Mouse (Mus musculus): ENCODE measurements around the gene Dlg2. TPM values are rescaled to one million over a fixed set of nuclear protein-coding genes. Genes with fewer than 3 reads are reported as not detected.

Gene Dlg2
- polyA plus RNA-seq, 1 experiment from 2014 or later = 30.0 TPM

DNA sequence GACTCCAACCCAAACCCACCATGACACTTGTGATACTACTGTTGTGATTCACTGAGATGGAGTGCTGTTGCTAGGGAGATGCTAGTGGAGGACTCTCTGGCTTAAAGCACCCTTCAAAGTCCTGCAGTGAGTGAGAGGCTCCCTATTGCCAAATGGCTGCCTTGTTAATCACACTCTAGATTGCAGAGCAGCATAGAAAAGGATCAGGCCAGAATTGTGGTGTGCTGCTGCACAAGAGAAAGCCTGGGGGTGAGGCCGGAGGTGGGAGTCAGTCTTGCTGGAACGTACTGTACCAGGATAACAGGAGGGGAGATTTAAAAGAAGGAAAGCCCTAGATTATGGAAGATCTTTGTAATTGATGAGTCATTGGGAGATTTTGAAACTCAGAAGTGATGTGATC, 1094.5 kb downstream of the Dlg2 start:
- Histone ChIP-seq H3K4me2 (replicated peaks) (no peak overlapping the region), H3K27ac (no peak overlapping the region), H3K4me3 (replicated peaks; ENCODE audit: low read length) (no peak overlapping the region), H3K36me3 (replicated peaks; ENCODE audit: control insufficient read depth, insufficient read depth) (no peaks in the 10 kb centered on the region), H3K9me3 (ENCODE audit: control insufficient read depth, low read length) (no peaks in the 10 kb centered on the region), H3K4me1 (replicated peaks; ENCODE audit: control insufficient read depth, insufficient read depth, low read length) (no peaks in the 10 kb centered on the region), H3K9ac (no peak overlapping the region), H3K27me3 (ENCODE audit: control insufficient read depth, insufficient read depth, low read length) (no peaks in the 10 kb centered on the region)
- DNase-seq (ENCODE audit: low spot score) = no peak
- WGBS = 92% methylated on average over 2 of the region's 2 CpGs
- no peak for ATAC-seq (ENCODE audit: low FRiP score)

DNA sequence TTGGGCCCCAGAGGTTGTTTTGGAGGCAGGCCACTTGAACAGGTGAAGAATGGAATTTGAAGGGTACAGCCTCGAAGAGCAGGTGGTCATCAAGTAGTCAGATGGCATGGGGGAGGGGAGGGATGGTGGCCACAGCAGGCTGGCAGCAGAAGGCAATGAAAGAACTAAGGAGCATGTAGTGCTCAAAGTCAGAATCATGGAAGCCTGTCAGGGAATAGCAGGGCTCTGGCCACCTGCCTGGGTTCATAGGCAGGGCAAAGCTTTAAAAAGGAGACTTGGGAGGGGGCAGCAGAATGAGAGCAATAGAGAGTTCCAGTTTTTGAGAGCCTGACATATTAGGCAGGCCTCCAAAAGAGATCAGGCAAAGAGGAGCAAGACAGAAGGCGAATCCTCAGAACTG, 1096.2 kb downstream of the Dlg2 start:
- DNase-seq (ENCODE audit: low spot score) (no peak), ATAC-seq (ENCODE audit: low FRiP score) (peak; percentile 31; the same call in 1 of the 2 replicates)
- Histone ChIP-seq H3K27me3 (ENCODE audit: control insufficient read depth, insufficient read depth, low read length) (no peaks in the 10 kb centered on the region), H3K4me2 (replicated peaks) (no peak overlapping the region), H3K27ac (no peak overlapping the region), H3K4me3 (replicated peaks; ENCODE audit: low read length) (no peak overlapping the region), H3K9me3 (ENCODE audit: control insufficient read depth, low read length) (no peaks in the 10 kb centered on the region), H3K9ac (no peak overlapping the region), H3K36me3 (replicated peaks; ENCODE audit: control insufficient read depth, insufficient read depth) (no peaks in the 10 kb centered on the region), H3K4me1 (replicated peaks; ENCODE audit: control insufficient read depth, insufficient read depth, low read length) (no peaks in the 10 kb centered on the region)
- 65% methylated on average over 2 of the region's 2 CpGs for WGBS

DNA sequence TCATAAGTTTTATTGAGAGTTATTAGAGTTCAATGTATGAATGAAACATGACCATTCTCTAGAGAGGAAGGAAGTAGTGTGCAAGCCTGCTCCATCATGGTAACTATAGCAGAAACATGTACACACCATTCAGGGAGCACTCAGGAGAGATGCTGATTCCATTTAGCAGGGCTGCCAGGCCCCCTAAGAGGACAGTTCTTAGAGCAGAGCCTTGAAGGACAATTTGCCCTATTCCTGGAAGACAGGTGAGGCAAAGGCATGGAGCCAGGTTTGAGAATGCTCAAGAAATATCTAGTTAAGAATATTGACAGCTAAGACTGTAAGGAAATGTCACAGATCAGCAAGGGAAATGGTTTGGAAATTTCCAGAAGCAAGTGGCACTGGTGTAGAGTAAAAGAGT, 1096.8 kb downstream of the Dlg2 start:
- no peaks in the 10 kb centered on the region for H3K4me1 ChIP-seq (replicated peaks; ENCODE audit: control insufficient read depth, insufficient read depth, low read length)
- no peak overlapping the region for H3K4me3 ChIP-seq (replicated peaks; ENCODE audit: low read length)
- H3K9ac ChIP-seq = no peak overlapping the region
- no peaks in the 10 kb centered on the region for H3K9me3 ChIP-seq (ENCODE audit: control insufficient read depth, low read length)
- H3K27me3 ChIP-seq (ENCODE audit: control insufficient read depth, insufficient read depth, low read length) = no peaks in the 10 kb centered on the region
- no peak overlapping the region for H3K4me2 ChIP-seq (replicated peaks)
- DNase-seq (ENCODE audit: low spot score) (no peak), ATAC-seq (ENCODE audit: low FRiP score) (no peak)
- no peak overlapping the region for H3K27ac ChIP-seq
- no peaks in the 10 kb centered on the region for H3K36me3 ChIP-seq (replicated peaks; ENCODE audit: control insufficient read depth, insufficient read depth)

DNA sequence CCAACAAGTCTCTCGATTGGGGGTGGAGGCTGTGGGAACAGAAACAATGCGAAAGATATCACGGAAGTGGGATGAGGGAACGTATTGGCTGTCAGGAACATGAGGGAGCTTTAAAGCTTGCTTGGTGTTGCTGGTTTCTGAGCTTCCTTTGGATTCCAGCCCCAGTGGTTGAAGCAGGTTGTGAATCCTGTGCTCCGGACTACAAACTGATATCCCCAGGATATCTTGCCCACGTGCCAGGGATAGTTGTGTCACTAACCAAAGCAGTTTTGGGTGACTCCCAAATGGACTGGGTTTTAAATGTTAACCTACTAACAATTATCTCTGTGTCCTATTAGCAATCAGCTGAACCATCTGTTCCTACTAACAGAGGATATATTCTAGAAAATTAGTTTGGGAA, 1099.7 kb downstream of the Dlg2 start:
- Histone ChIP-seq H3K36me3 (replicated peaks; ENCODE audit: control insufficient read depth, insufficient read depth) (no peaks in the 10 kb centered on the region), H3K9me3 (ENCODE audit: control insufficient read depth, low read length) (no peaks in the 10 kb centered on the region), H3K4me2 (replicated peaks) (no peak overlapping the region), H3K4me3 (replicated peaks; ENCODE audit: low read length) (no peak overlapping the region), H3K4me1 (replicated peaks; ENCODE audit: control insufficient read depth, insufficient read depth, low read length) (no peaks in the 10 kb centered on the region), H3K27me3 (ENCODE audit: control insufficient read depth, insufficient read depth, low read length) (no peaks in the 10 kb centered on the region), H3K27ac (no peak overlapping the region), H3K9ac (no peak overlapping the region)
- 88% methylated on average over 6 of the region's 6 CpGs for WGBS
- ATAC-seq (ENCODE audit: low FRiP score) (no peak), DNase-seq (ENCODE audit: low spot score) (no peak)

DNA sequence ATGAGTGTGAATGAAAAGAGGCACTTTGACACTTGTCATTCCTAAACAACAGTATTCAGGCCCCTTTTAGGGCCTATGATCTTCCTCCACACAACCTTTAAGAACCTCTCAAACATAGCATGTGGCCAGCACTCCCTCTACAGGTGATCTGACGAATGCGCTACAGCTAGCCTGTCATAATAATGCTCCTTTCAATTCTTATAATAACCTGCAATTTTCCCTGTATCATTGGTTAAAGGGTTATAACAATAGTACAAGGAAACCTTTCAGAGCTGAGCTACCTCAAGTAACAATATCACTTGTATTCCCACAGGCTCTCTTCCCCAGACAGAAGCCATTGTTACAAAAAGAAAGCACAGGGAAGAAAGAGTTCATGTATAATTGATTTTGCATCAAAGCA, 1105.7 kb downstream of the Dlg2 start:
- Histone ChIP-seq H3K36me3 (replicated peaks; ENCODE audit: control insufficient read depth, insufficient read depth) (no peaks in the 10 kb centered on the region), H3K27me3 (ENCODE audit: control insufficient read depth, insufficient read depth, low read length) (no peaks in the 10 kb centered on the region), H3K27ac (no peak overlapping the region), H3K4me1 (replicated peaks; ENCODE audit: control insufficient read depth, insufficient read depth, low read length) (no peaks in the 10 kb centered on the region), H3K9me3 (ENCODE audit: control insufficient read depth, low read length) (no peaks in the 10 kb centered on the region), H3K4me3 (replicated peaks; ENCODE audit: low read length) (no peak overlapping the region), H3K4me2 (replicated peaks) (no peak overlapping the region), H3K9ac (no peak overlapping the region)
- DNase-seq (ENCODE audit: low spot score) (no peak), ATAC-seq (ENCODE audit: low FRiP score) (no peak)
- WGBS = 75% methylated on average over 2 of the region's 2 CpGs

DNA sequence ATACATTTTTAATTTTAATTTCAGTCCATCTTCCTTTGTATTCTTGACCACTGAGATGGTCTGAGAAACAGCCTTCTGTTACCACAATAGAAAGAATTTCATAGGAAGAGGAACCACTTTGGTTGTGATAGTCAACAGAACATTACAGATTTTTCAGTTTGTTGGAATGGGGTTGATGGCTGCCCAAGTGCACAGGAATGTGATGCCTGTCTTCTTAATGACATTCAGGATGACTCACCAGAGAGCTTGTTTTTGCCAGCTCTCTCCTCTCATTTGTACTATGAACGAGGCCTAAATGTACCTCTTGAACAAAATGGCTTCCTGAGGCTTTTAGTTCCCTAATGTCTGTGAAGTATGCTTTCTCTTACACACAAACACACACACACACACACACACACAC, 1107.1 kb downstream of the Dlg2 start:
- H3K9ac ChIP-seq = no peak overlapping the region
- H3K4me3 ChIP-seq (replicated peaks; ENCODE audit: low read length) = no peak overlapping the region
- WGBS = 73% methylated on average over 1 of the region's 1 CpGs
- no peaks in the 10 kb centered on the region for H3K4me1 ChIP-seq (replicated peaks; ENCODE audit: control insufficient read depth, insufficient read depth, low read length)
- DNase-seq (ENCODE audit: low spot score) (no peak), ATAC-seq (ENCODE audit: low FRiP score) (no peak)
- no peaks in the 10 kb centered on the region for H3K27me3 ChIP-seq (ENCODE audit: control insufficient read depth, insufficient read depth, low read length)
- H3K36me3 ChIP-seq (replicated peaks; ENCODE audit: control insufficient read depth, insufficient read depth) = no peaks in the 10 kb centered on the region
- no peaks in the 10 kb centered on the region for H3K9me3 ChIP-seq (ENCODE audit: control insufficient read depth, low read length)
- H3K27ac ChIP-seq = no peak overlapping the region
- no peak overlapping the region for H3K4me2 ChIP-seq (replicated peaks)

DNA sequence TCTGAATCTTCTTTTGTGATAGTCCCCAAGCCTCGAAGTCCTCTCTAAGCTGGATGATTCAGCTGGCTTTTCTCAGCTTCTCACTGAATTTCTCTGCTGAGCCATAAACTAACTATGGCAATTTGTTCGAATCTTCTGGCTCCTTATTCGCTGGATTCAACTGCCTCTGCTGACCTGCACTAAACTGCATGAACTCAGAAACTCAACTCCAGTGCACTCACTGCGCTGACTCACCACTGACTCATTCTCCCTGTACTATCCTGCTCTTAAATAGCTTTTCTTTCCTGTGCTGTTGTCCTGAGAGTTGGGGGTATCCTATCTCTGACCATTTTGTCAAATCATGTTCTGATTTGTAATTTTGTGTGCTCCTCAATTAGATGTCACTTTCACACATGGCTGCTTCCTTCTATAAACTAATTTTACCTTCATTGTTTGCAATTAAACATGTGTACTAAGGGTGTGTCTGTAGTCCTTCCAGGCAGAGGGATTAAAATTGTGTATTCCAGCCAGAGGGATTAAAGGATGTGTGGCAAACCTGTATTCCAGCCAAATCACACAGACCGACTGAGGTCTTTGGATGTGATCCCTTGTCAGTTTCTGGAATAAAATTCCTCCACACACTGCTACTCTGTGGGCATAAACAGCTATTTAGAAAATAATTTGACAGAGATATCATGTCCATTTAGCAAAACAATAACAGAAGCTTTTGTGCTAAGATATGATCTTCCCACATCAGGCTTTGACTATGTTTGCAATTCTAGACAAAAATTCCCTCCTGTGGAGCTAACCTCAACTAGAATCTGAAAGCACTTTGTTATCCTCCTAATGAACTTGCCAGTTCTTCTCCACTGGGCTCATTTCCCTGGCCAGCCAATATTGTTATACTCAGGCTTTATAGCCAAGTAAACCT, 1115.0 kb downstream of the Dlg2 start:
- no peak overlapping the region for H3K27ac ChIP-seq
- no peaks in the 10 kb centered on the region for H3K36me3 ChIP-seq (replicated peaks; ENCODE audit: control insufficient read depth, insufficient read depth)
- no peak overlapping the region for H3K4me2 ChIP-seq (replicated peaks)
- no peaks in the 10 kb centered on the region for H3K27me3 ChIP-seq (ENCODE audit: control insufficient read depth, insufficient read depth, low read length)
- H3K9ac ChIP-seq = no peak overlapping the region
- no peaks in the 10 kb centered on the region for H3K9me3 ChIP-seq (ENCODE audit: control insufficient read depth, low read length)
- DNase-seq (ENCODE audit: low spot score) (no peak), ATAC-seq (ENCODE audit: low FRiP score) (no peak)
- WGBS = 82% methylated on average over 5 of the region's 5 CpGs
- H3K4me1 ChIP-seq (replicated peaks; ENCODE audit: control insufficient read depth, insufficient read depth, low read length) = no peaks in the 10 kb centered on the region
- no peak overlapping the region for H3K4me3 ChIP-seq (replicated peaks; ENCODE audit: low read length)

DNA sequence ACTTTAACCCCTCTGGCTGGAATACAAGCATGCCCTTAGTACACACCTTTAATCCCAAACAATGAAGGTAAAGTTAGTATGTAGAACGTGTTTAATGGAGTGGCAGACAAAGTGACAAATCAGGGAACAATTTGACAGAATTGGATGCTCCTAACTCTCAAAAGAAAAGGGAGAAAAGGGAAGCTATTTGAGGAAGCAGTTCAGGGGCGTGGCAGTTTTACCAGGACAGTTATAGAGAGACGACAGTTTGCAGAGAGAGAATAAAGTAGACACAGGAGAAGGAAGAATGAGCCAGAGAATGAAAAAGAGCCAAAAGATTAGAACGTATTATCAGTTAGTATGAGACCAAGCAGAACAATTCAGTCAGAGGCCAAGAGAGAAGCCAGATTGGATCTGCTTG, 1122.1 kb downstream of the Dlg2 start:
- DNase-seq (ENCODE audit: low spot score) = no peak
- no peak overlapping the region for H3K9ac ChIP-seq
- H3K4me3 ChIP-seq (replicated peaks; ENCODE audit: low read length) = no peak overlapping the region
- no peak for ATAC-seq (ENCODE audit: low FRiP score)
- H3K27ac ChIP-seq = no peak overlapping the region
- 71% methylated on average over 4 of the region's 4 CpGs for WGBS
- no peaks in the 10 kb centered on the region for H3K9me3 ChIP-seq (ENCODE audit: control insufficient read depth, low read length)
- no peaks in the 10 kb centered on the region for H3K27me3 ChIP-seq (ENCODE audit: control insufficient read depth, insufficient read depth, low read length)
- H3K4me1 ChIP-seq (replicated peaks; ENCODE audit: control insufficient read depth, insufficient read depth, low read length) = peaks cover 4% of the 10 kb centered on the region; the same call in 1 of the 2 replicates
- H3K36me3 ChIP-seq (replicated peaks; ENCODE audit: control insufficient read depth, insufficient read depth) = no peaks in the 10 kb centered on the region
- H3K4me2 ChIP-seq (replicated peaks) = no peak overlapping the region

DNA sequence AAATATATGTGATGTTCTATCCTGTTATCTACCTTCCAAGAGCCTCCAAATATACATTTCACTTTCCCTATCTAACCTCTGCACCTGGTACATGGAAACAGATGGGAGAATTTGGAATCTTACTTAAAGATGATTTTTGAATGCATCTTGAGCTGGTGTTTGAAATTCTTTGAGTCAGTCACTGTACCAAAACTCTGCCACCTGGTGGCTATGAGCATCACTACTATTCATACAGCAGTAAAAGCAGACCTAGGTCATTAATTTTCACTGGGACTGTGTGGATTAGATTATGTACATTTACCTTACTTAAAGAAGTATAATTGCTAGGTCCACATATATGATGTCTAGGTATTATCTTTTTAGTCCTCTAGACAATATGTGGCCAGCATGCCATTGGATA, 1124.8 kb downstream of the Dlg2 start:
- ATAC-seq (ENCODE audit: low FRiP score) (no peak), DNase-seq (ENCODE audit: low spot score) (no peak)
- Histone ChIP-seq H3K4me1 (replicated peaks; ENCODE audit: control insufficient read depth, insufficient read depth, low read length) (peaks cover 4% of the 10 kb centered on the region; the same call in 1 of the 2 replicates), H3K36me3 (replicated peaks; ENCODE audit: control insufficient read depth, insufficient read depth) (no peaks in the 10 kb centered on the region), H3K9ac (no peak overlapping the region), H3K4me3 (replicated peaks; ENCODE audit: low read length) (no peak overlapping the region), H3K4me2 (replicated peaks) (no peak overlapping the region), H3K27me3 (ENCODE audit: control insufficient read depth, insufficient read depth, low read length) (no peaks in the 10 kb centered on the region), H3K9me3 (ENCODE audit: control insufficient read depth, low read length) (no peaks in the 10 kb centered on the region), H3K27ac (no peak overlapping the region)

DNA sequence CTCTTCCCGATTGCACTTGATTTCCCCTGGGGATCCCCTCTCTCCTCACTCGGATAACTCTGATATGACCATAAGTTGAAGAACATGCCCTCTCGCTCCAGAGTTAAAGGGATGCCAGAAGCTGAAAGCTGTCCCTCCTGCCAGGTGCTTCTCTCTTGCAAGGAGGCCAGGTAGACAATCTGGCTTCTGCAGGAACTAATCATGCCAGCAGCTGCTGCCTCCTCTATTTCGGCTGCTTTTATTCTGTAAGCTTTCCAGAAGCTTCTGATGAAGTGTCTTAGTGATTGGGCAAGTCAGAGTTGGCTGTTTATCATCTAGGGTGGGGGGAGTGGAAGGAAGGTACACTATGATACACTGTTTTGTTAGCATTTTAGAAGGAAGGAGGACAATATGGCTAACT, 1127.1 kb downstream of the Dlg2 start:
- H3K4me3 ChIP-seq (replicated peaks; ENCODE audit: low read length) = no peak overlapping the region
- H3K27ac ChIP-seq = no peak overlapping the region
- H3K36me3 ChIP-seq (replicated peaks; ENCODE audit: control insufficient read depth, insufficient read depth) = no peaks in the 10 kb centered on the region
- H3K9me3 ChIP-seq (ENCODE audit: control insufficient read depth, low read length) = no peaks in the 10 kb centered on the region
- H3K27me3 ChIP-seq (ENCODE audit: control insufficient read depth, insufficient read depth, low read length) = no peaks in the 10 kb centered on the region
- DNase-seq (ENCODE audit: low spot score) = no peak
- H3K4me2 ChIP-seq (replicated peaks) = no peak overlapping the region
- peaks cover 4% of the 10 kb centered on the region; the same call in 1 of the 2 replicates for H3K4me1 ChIP-seq (replicated peaks; ENCODE audit: control insufficient read depth, insufficient read depth, low read length)
- 58% methylated on average over 4 of the region's 4 CpGs for WGBS
- no peak for ATAC-seq (ENCODE audit: low FRiP score)
- no peak overlapping the region for H3K9ac ChIP-seq

Data from hindbrain, embryonic 14.5 days (tissue).